Mouse (Mus musculus) macrophage (primary cell): ENCODE results near the gene Islr. TPM values are rescaled to one million over a fixed set of nuclear protein-coding genes. Genes with fewer than 3 reads are reported as not detected.

Source experiments
- H3K27ac ChIP-seq: fragments of 350-480 bp; formaldehyde crosslinking; 2 replicates; pipeline ENCODE4 v1.9.0; 2021
- H3K36me3 ChIP-seq: fragments of 350-480 bp; formaldehyde crosslinking; 2 replicates; pipeline ENCODE4 v1.9.0; 2021; ENCODE audit errors: inconsistent target
- H3K4me3 ChIP-seq: fragments of 350-480 bp; formaldehyde crosslinking; 2 replicates; pipeline ENCODE4 v1.9.0; 2021; ENCODE audit errors: inconsistent target
- H3K79me2 ChIP-seq: fragments of 350-480 bp; formaldehyde crosslinking; 2 replicates; pipeline ENCODE4 v1.9.0; 2021; ENCODE audit errors: inconsistent target
- WGBS: methylation state at CpG from one replicate; pipeline ENCODE4 v1.1.7; 2026; ENCODE audit warnings: inconsistent platforms; ENCODE audit not compliant: missing documents; 5-methylcytosine and 5-hydroxymethylcytosine counted together
- polyA plus RNA-seq: library from polyadenylated mRNA; stranded (reverse); fragments of 250-400 nt; gene quantifications from 3 replicates; pipeline ENCODE4 v1.2.4, GENCODE M21; 2018; ENCODE audit warnings: inconsistent platforms

Gene Islr
- polyA plus RNA-seq, 1 experiment from 2014 or later, result not detected

GRCm38 (mm10) chr9:58196141-58196540 is 8.0 kb downstream of the Islr start:
- WGBS, result 3% methylated on average over 14 of the region's 14 CpGs
- H3K36me3 ChIP-seq, result no peaks in the 10 kb centered on the region
- no peak overlapping the region for H3K4me3 ChIP-seq
- no peak overlapping the region for H3K27ac ChIP-seq
- H3K79me2 ChIP-seq, result no peaks in the 10 kb centered on the region

- Histone ChIP-seq H3K4me3 (no peak overlapping the region), H3K36me3 (no peaks in the 10 kb centered on the region), H3K79me2 (no peaks in the 10 kb centered on the region), H3K27ac (no peak overlapping the region)
- 45% methylated on average over 1 of the region's 1 CpGs for WGBS
Measured at GRCm38 (mm10) chr9:58195671-58196070, 8.4 kb downstream of the Islr start.

DNA sequence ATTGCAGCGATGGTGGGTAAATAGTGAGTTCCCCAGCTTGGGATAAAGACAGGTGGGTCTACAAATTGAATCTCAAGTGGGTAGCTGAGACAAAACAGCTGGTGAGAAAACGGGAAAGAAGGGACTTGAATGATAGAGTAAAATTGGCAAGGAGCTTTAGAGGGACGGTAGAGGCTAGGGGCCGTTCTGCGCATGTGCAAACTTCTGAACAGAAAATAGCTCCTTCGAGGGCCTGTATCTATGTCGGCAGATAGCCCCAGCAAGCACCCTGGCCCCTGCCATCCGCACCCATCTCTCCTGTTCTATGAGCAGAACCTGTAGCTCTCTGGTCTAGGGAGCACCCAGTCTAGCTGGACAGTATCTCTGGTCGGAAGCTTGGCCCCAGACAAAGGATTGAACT is 9.9 kb downstream of the Islr start:
- 85% methylated on average over 9 of the region's 9 CpGs for WGBS
- Histone ChIP-seq H3K36me3 (no peaks in the 10 kb centered on the region), H3K4me3 (no peak overlapping the region), H3K27ac (no peak overlapping the region), H3K79me2 (no peaks in the 10 kb centered on the region)

GRCm38 (mm10) chr9:58184456-58184855 is 19.6 kb downstream of the Islr start:
- H3K36me3 ChIP-seq, result no peaks in the 10 kb centered on the region
- 74% methylated on average over 6 of the region's 6 CpGs for WGBS
- no peaks in the 10 kb centered on the region for H3K79me2 ChIP-seq
- H3K27ac ChIP-seq, result no peak overlapping the region
- no peak overlapping the region for H3K4me3 ChIP-seq

DNA sequence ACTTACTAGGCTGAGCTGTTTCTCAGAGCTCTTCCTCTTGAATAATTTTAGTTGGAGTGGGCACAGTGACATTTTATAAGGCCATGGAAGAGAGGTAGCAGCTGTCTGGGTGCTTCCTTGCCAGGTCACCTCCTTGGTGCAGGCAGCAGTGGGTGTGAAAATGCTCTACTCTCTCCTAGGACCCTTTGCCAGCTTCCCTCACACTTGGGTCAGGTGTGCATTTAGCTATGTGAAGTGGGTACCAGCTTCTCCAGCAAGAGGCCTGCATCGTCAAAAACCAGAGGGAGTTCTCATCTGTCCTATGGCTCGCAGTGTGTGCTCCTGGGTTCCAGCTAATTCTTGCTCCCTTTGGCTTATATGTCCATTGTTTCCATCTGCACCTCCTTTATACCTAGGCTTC is 24.7 kb downstream of the Islr start:
- no peak overlapping the region for H3K4me3 ChIP-seq
- no peaks in the 10 kb centered on the region for H3K36me3 ChIP-seq
- H3K79me2 ChIP-seq, result no peaks in the 10 kb centered on the region
- no peak overlapping the region for H3K27ac ChIP-seq
- 100% methylated on average over 2 of the region's 2 CpGs for WGBS

- no peak overlapping the region for H3K4me3 ChIP-seq
- WGBS, result 88% methylated on average over 4 of the region's 4 CpGs
- no peaks in the 10 kb centered on the region for H3K36me3 ChIP-seq
- H3K79me2 ChIP-seq, result no peaks in the 10 kb centered on the region
- no peak overlapping the region for H3K27ac ChIP-seq
Measured at GRCm38 (mm10) chr9:58177165-58177564, 26.9 kb downstream of the Islr start.

DNA sequence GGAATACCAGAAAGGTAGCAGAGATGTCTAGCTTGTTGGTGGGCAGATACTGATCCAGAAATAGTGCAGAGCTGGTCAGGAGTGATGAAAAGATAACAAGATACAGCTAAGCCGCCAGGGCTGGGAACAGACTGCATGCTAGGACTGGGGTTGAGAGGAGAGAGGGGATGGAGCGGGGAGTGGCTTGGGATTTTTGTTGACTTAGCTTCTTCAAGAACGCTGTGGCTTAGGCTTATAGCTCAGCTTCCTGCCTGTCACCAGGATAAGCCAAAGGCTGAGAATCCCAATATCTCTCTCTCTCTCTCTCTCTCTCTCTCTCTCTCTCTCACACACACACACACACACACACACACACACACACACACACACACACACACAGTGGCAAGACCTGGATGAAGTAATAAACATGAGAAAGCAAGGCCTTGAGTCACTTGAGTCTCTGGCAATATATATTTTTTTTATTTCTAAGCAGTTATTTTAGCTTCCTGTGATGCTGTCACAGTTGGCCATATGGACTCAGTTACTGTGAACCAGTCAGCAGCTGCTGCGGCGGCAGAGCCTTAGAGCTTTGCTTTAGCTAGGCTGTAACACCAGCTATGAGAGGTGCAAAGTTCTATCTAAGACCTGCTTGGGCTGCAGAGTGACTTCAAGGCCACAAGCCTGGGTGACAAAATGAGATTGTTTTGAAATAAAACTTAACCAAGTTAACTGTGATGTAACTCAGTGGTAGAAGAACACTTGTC is 28.2 kb downstream of the Islr start:
- 95% methylated on average over 5 of the region's 5 CpGs for WGBS
- no peak overlapping the region for H3K4me3 ChIP-seq

DNA sequence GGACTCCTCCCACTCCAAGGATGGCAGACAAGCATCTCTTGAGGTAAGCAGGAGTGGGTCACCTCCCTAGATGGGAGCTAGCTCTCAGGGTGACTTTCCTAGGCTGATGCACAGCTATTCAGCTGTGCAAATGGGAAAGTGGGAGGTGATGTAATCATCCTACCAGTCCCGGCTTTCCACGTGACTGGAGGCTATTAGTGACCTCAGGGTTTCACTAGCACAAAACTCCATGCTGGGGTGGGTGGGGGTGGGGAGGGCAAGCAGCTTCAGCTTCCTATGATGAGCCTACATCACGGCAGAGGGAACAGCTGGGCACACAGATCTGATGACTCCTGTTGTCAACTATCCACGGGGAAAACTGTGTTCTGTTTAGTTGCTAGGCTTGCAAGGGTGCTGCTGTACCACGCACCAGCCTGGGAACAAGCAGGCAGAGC is 29.3 kb downstream of the Islr start:
- Histone ChIP-seq H3K36me3 (no peaks in the 10 kb centered on the region), H3K79me2 (no peaks in the 10 kb centered on the region), H3K27ac (no peak overlapping the region), H3K4me3 (no peak overlapping the region)
- WGBS, result 63% methylated on average over 5 of the region's 5 CpGs

More for the DNA sequence above, 28.2 kb downstream of the Islr start:
- no peak overlapping the region for H3K27ac ChIP-seq
- H3K36me3 ChIP-seq, result no peaks in the 10 kb centered on the region
- no peaks in the 10 kb centered on the region for H3K79me2 ChIP-seq

DNA sequence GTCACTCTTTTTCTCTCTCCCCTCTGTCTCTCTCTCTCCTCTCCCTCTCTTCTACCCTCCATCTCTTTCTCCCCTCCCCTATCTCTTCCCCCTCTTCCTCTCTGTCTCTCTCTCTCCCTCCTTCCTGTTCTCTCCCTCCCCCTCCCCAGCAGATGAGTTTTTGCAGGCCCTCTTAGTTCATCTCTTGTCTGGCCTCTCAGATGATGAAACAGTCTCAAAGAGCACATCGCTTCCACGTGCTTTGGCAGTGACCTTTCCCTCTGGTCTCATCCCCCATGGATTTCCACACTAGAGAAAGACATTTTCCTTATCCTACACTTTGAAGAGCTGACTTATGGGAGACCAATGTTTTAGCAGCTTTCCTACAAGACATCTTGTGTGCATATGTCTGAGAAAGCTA is 31.2 kb downstream of the Islr start:
- Histone ChIP-seq H3K79me2 (no peaks in the 10 kb centered on the region), H3K4me3 (no peak overlapping the region), H3K27ac (no peak overlapping the region), H3K36me3 (no peaks in the 10 kb centered on the region)
- WGBS, result 88% methylated on average over 2 of the region's 2 CpGs

- H3K27ac ChIP-seq, result no peak overlapping the region
- H3K36me3 ChIP-seq, result no peaks in the 10 kb centered on the region
- WGBS, result 95% methylated on average over 6 of the region's 6 CpGs
- H3K79me2 ChIP-seq, result no peaks in the 10 kb centered on the region
- no peak overlapping the region for H3K4me3 ChIP-seq
Measured at GRCm38 (mm10) chr9:58169426-58169825, 34.7 kb downstream of the Islr start.

DNA sequence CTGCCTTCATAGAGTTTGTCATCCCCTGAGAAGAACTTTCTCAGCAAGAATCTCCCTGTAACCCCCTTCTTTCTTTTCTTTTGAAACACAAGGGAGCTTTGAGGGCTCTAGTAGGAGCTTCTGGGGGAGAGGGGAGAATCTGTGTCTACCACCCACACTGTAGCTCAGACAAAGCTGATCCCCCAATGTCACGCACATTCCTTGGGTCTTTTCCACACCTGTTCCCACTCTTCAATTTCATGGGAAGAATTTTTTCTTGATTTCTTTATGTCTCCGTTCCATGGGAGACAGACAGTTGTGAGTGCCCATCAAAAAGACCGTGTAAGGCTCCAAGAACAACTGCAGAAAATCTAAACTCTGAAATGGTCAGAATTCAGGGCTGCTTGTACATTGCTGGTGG is 35.2 kb downstream of the Islr start:
- no peaks in the 10 kb centered on the region for H3K79me2 ChIP-seq
- H3K36me3 ChIP-seq, result no peaks in the 10 kb centered on the region
- no peak overlapping the region for H3K4me3 ChIP-seq
- WGBS, result 90% methylated on average over 3 of the region's 3 CpGs
- H3K27ac ChIP-seq, result no peak overlapping the region

DNA sequence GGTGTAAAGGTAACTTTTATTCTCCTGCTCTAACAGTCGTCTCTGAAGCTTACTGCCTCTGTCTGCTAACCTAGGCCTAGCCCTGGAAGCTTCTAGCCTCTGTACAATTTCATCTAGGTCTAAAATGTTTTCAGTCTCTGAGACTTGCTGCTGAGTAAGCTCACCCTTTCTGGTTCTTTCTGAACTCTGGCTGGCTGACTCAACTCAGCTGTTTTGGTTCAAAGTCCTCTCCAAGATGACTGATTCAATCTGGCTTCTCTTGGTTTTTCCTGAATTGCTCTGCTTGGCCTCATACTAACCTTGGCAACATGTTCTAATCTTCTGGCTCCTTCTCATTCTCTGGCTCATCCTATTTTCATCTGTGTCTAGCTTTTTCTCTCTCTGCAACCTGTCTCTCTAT is 38.3 kb downstream of the Islr start:
- no peak overlapping the region for H3K27ac ChIP-seq
- H3K79me2 ChIP-seq, result no peaks in the 10 kb centered on the region
- no peaks in the 10 kb centered on the region for H3K36me3 ChIP-seq
- no peak overlapping the region for H3K4me3 ChIP-seq
- 100% methylated on average over 1 of the region's 1 CpGs for WGBS

DNA sequence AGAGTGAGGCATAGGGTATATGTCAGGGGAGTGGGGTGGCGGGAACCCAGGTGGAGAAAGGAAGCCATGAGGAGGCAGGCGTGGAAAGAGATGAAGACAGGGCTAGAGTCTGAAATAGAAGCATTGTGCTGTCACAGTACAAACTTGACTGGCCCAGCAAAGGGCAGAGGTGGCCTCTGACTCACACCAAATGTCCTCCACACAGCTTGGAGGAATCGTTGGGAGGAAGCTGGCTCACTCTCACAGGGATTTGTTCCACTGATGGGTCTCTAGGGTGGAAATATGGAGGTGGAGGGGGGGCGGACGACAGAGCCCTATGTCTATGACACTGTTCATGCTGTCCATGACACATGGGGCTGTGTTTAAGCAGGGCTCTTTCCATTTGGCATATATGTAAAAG is 41.0 kb downstream of the Islr start:
- Histone ChIP-seq H3K36me3 (no peaks in the 10 kb centered on the region), H3K4me3 (no peak overlapping the region), H3K27ac (no peak overlapping the region), H3K79me2 (no peaks in the 10 kb centered on the region)
- WGBS, result 78% methylated on average over 5 of the region's 5 CpGs

- no peaks in the 10 kb centered on the region for H3K79me2 ChIP-seq
- H3K36me3 ChIP-seq, result no peaks in the 10 kb centered on the region
- 93% methylated on average over 3 of the region's 3 CpGs for WGBS
- H3K27ac ChIP-seq, result no peak overlapping the region
- no peak overlapping the region for H3K4me3 ChIP-seq
Measured at GRCm38 (mm10) chr9:58162173-58162572, 41.9 kb downstream of the Islr start.

DNA sequence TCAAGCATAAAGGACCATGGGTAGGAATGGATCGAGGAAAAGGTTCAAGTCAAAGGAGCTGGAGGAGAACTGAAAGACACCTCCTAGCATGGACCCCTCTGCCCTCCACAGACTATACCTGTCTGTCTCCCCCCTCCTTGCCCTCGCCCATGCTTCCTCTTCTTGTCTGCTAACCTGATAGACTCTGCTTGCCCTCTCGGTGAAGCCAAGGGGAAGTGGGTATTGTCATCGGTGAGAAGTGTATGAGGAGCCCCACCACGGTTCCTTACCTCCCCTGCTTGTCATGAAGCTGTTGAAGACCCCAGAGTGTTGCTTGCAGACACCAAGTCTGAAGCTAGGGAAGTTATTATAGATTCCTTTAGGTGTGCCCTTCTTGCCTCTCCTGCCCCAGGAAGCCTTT is 43.8 kb downstream of the Islr start:
- 9% methylated on average over 5 of the region's 5 CpGs for WGBS
- no peak overlapping the region for H3K27ac ChIP-seq
- H3K36me3 ChIP-seq, result no peaks in the 10 kb centered on the region
- H3K79me2 ChIP-seq, result no peaks in the 10 kb centered on the region
- no peak overlapping the region for H3K4me3 ChIP-seq

DNA sequence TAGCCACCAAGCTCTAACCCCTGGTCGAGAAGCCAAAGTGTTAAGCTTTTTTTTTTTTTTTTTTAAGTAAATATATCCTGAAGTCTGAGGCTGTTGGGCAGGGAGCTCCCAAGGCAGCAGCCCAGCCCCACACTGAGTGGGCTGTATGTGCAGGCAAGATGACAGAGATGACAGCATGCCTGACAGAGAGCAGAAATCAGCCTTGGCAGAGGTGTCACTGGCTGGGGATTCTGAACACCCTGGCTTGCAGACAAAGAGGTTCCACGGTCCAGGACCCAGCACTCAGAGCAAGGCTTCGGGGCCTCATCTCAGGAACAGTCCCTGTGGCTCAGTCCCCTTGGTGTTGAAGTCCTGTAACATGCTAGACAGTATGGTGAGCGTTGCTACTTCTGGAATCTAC is 44.3 kb downstream of the Islr start:
- H3K79me2 ChIP-seq, result no peaks in the 10 kb centered on the region
- no peak overlapping the region for H3K27ac ChIP-seq
- no peak overlapping the region for H3K4me3 ChIP-seq
- H3K36me3 ChIP-seq, result no peaks in the 10 kb centered on the region
- WGBS, result 66% methylated on average over 4 of the region's 4 CpGs
